Mouse (Mus musculus): ENCODE results near the gene Foxj2. TPM values are rescaled to one million over a fixed set of nuclear protein-coding genes. Genes with fewer than 3 reads are reported as not detected.

The Foxj2 gene
- 2.0 and 2.4 TPM in 2 replicates for polyA plus RNA-seq (2016; fragmentation: Nextera tagmentation; extraction: Ambion mirVana)

GRCm38 (mm10) chr6:122819306-122820070 is at the start of gene Foxj2:
Foxj2 (plus strand) TSS chr6:122819914.
- Histone ChIP-seq H3K27ac (replicated peaks) (peak within 1 kb of the TSS; percentile 89), H3K4me1 (peaks cover 29% of the 10 kb centered on the region), H3K27me3 (ENCODE audit: low read depth, poor library complexity, severe bottlenecking) (peaks cover 33% of the 10 kb centered on the region), H3K4me3 (peak within 1 kb of the TSS; percentile 79), H3K36me3 (no peaks in the 10 kb centered on the region), H3K9me3 (replicated peaks) (no peaks in the 10 kb centered on the region)
- DNase-seq (ENCODE audit: low spot score) = peak; percentile 74
- 3% methylated on average over 40 of the region's 61 CpGs for WGBS

- Histone ChIP-seq H3K27ac (replicated peaks) (no peak overlapping the region), H3K4me3 (no peak overlapping the region), H3K27me3 (ENCODE audit: low read depth, poor library complexity, severe bottlenecking) (no peaks in the 10 kb centered on the region), H3K4me1 (peaks cover 41% of the 10 kb centered on the region), H3K36me3 (no peaks in the 10 kb centered on the region), H3K9me3 (replicated peaks) (no peaks in the 10 kb centered on the region)
- WGBS = 92% methylated on average over 11 of the region's 11 CpGs
- DNase-seq (ENCODE audit: low spot score) = no peak
Observed at GRCm38 (mm10) chr6:122770760-122771315, 48.9 kb upstream of the Foxj2 start.

GRCm38 (mm10) chr6:122772701-122773100 is 47.0 kb upstream of the Foxj2 start:
- Histone ChIP-seq H3K4me1 (peaks cover 28% of the 10 kb centered on the region), H3K36me3 (no peaks in the 10 kb centered on the region), H3K4me3 (no peak overlapping the region), H3K27me3 (ENCODE audit: low read depth, poor library complexity, severe bottlenecking) (no peaks in the 10 kb centered on the region), H3K27ac (replicated peaks) (no peak overlapping the region), H3K9me3 (replicated peaks) (no peaks in the 10 kb centered on the region)
- DNase-seq (ENCODE audit: low spot score) = no peak
- 55% methylated on average over 6 of the region's 6 CpGs for WGBS

- no peaks in the 10 kb centered on the region for H3K9me3 ChIP-seq (replicated peaks)
- no peak overlapping the region for H3K4me3 ChIP-seq
- WGBS = 100% methylated on average over 1 of the region's 1 CpGs
- no peak for DNase-seq (ENCODE audit: low spot score)
- H3K27me3 ChIP-seq (ENCODE audit: low read depth, poor library complexity, severe bottlenecking) = no peaks in the 10 kb centered on the region
- H3K27ac ChIP-seq (replicated peaks) = no peak overlapping the region
- peaks cover 16% of the 10 kb centered on the region for H3K4me1 ChIP-seq
- H3K36me3 ChIP-seq = no peaks in the 10 kb centered on the region
Observed at GRCm38 (mm10) chr6:122774345-122774744, 45.4 kb upstream of the Foxj2 start.

- no peak for DNase-seq (ENCODE audit: low spot score)
- Histone ChIP-seq H3K4me3 (no peak overlapping the region), H3K9me3 (replicated peaks) (no peaks in the 10 kb centered on the region), H3K36me3 (no peaks in the 10 kb centered on the region), H3K27ac (replicated peaks) (no peak overlapping the region), H3K4me1 (no peaks in the 10 kb centered on the region), H3K27me3 (ENCODE audit: low read depth, poor library complexity, severe bottlenecking) (no peaks in the 10 kb centered on the region)
- 86% methylated on average over 7 of the region's 7 CpGs for WGBS
Observed at GRCm38 (mm10) chr6:122776040-122776439, 43.7 kb upstream of the Foxj2 start.

- H3K4me1 ChIP-seq = no peaks in the 10 kb centered on the region
- no peak overlapping the region for H3K27ac ChIP-seq (replicated peaks)
- WGBS = 63% methylated on average over 1 of the region's 1 CpGs
- H3K4me3 ChIP-seq = no peak overlapping the region
- no peaks in the 10 kb centered on the region for H3K9me3 ChIP-seq (replicated peaks)
- H3K27me3 ChIP-seq (ENCODE audit: low read depth, poor library complexity, severe bottlenecking) = no peaks in the 10 kb centered on the region
- no peaks in the 10 kb centered on the region for H3K36me3 ChIP-seq
- DNase-seq (ENCODE audit: low spot score) = no peak
Observed at GRCm38 (mm10) chr6:122779916-122780315, 39.8 kb upstream of the Foxj2 start.

GRCm38 (mm10) chr6:122781167-122781566 is 38.5 kb upstream of the Foxj2 start:
- H3K9me3 ChIP-seq (replicated peaks) = no peaks in the 10 kb centered on the region
- H3K36me3 ChIP-seq = no peaks in the 10 kb centered on the region
- no peaks in the 10 kb centered on the region for H3K4me1 ChIP-seq
- no peak for DNase-seq (ENCODE audit: low spot score)
- no peak overlapping the region for H3K4me3 ChIP-seq
- WGBS = 78% methylated on average over 4 of the region's 4 CpGs
- no peak overlapping the region for H3K27ac ChIP-seq (replicated peaks)
- no peaks in the 10 kb centered on the region for H3K27me3 ChIP-seq (ENCODE audit: low read depth, poor library complexity, severe bottlenecking)

GRCm38 (mm10) chr6:122782164-122782563 is 37.5 kb upstream of the Foxj2 start:
- H3K27me3 ChIP-seq (ENCODE audit: low read depth, poor library complexity, severe bottlenecking) = no peaks in the 10 kb centered on the region
- H3K36me3 ChIP-seq = no peaks in the 10 kb centered on the region
- 85% methylated on average over 3 of the region's 3 CpGs for WGBS
- DNase-seq (ENCODE audit: low spot score) = no peak
- no peak overlapping the region for H3K27ac ChIP-seq (replicated peaks)
- H3K4me1 ChIP-seq = no peaks in the 10 kb centered on the region
- H3K4me3 ChIP-seq = no peak overlapping the region
- no peaks in the 10 kb centered on the region for H3K9me3 ChIP-seq (replicated peaks)

- Histone ChIP-seq H3K9me3 (replicated peaks) (no peaks in the 10 kb centered on the region), H3K27ac (replicated peaks) (no peak overlapping the region), H3K27me3 (ENCODE audit: low read depth, poor library complexity, severe bottlenecking) (no peaks in the 10 kb centered on the region), H3K4me1 (no peaks in the 10 kb centered on the region), H3K4me3 (no peak overlapping the region), H3K36me3 (no peaks in the 10 kb centered on the region)
- DNase-seq (ENCODE audit: low spot score) = no peak
- WGBS = 87% methylated on average over 3 of the region's 3 CpGs
Observed at GRCm38 (mm10) chr6:122784866-122785265, 34.8 kb upstream of the Foxj2 start.

- H3K36me3 ChIP-seq = no peaks in the 10 kb centered on the region
- WGBS = 41% methylated on average over 5 of the region's 5 CpGs
- no peaks in the 10 kb centered on the region for H3K27me3 ChIP-seq (ENCODE audit: low read depth, poor library complexity, severe bottlenecking)
- no peak overlapping the region for H3K4me3 ChIP-seq
- H3K27ac ChIP-seq (replicated peaks) = no peak overlapping the region
- no peaks in the 10 kb centered on the region for H3K4me1 ChIP-seq
- DNase-seq (ENCODE audit: low spot score) = peak; percentile 45
- no peaks in the 10 kb centered on the region for H3K9me3 ChIP-seq (replicated peaks)
Observed at GRCm38 (mm10) chr6:122786275-122786674, 33.4 kb upstream of the Foxj2 start.

- Histone ChIP-seq H3K27me3 (ENCODE audit: low read depth, poor library complexity, severe bottlenecking) (peaks cover 5% of the 10 kb centered on the region), H3K9me3 (replicated peaks) (no peaks in the 10 kb centered on the region; the same call in 1 of the 2 replicates), H3K4me1 (no peaks in the 10 kb centered on the region), H3K4me3 (no peak overlapping the region), H3K27ac (replicated peaks) (no peak overlapping the region), H3K36me3 (no peaks in the 10 kb centered on the region)
- DNase-seq (ENCODE audit: low spot score) = no peak
- 82% methylated on average over 8 of the region's 8 CpGs for WGBS
Observed at GRCm38 (mm10) chr6:122795254-122795935, 24.3 kb upstream of the Foxj2 start.

GRCm38 (mm10) chr6:122800640-122801300 is 18.9 kb upstream of the Foxj2 start:
- Histone ChIP-seq H3K27ac (replicated peaks) (peak overlapping the region; percentile 83), H3K9me3 (replicated peaks) (no peaks in the 10 kb centered on the region), H3K4me1 (peaks cover 15% of the 10 kb centered on the region), H3K4me3 (peak overlapping the region; percentile 64), H3K36me3 (no peaks in the 10 kb centered on the region), H3K27me3 (ENCODE audit: low read depth, poor library complexity, severe bottlenecking) (peaks cover 44% of the 10 kb centered on the region)
- whole genome bisulfite sequencing = 41% methylated on average over 9 of the region's 10 CpGs
- DNase-seq (ENCODE audit: low spot score) = no peak

Measured in midbrain, embryonic 10.5 days (tissue).